Mouse (Mus musculus): ENCODE measurements around the gene Rap1b. TPM values are rescaled to one million over a fixed set of nuclear protein-coding genes. Genes with fewer than 3 reads are reported as not detected.
"Not testable (repeated sequence)": the region's sequence is repeated elsewhere in the genome, so short reads cannot be mapped to it uniquely, and the experiment has no call there.

The Rap1b gene
- 145 and 155 TPM in 2 replicates for polyA plus RNA-seq (2015; fragmentation: Nextera tagmentation; extraction: Ambion mirVana)

- Histone ChIP-seq H3K4me3 (replicated peaks; ENCODE audit: low read length) (peak within 1 kb of the TSS; percentile 93), H3K9ac (replicated peaks; ENCODE audit: low read depth, low read length) (peak within 1 kb of the TSS; percentile 91), H3K9me3 (ENCODE audit: control insufficient read depth, low read length) (no peaks in the 10 kb centered on the region), H3K27me3 (replicated peaks; ENCODE audit: control insufficient read depth, insufficient read depth, low read length) (no peaks in the 10 kb centered on the region), H3K27ac (ENCODE audit: low read length) (peak within 1 kb of the TSS; percentile 92), H3K36me3 (ENCODE audit: control insufficient read depth, insufficient read depth) (no peaks in the 10 kb centered on the region), H3K4me2 (ENCODE audit: low read length) (peak within 1 kb of the TSS; percentile 71), H3K4me1 (replicated peaks; ENCODE audit: control insufficient read depth, insufficient read depth, low read length) (peaks cover 16% of the 10 kb centered on the region)
- ATAC-seq: peak; percentile 97
- WGBS: under 1% methylated on average over 58 of the region's 112 CpGs
Measured at GRCm38 (mm10) chr10:117845597-117846259, at the start of gene Rap1b. Rap1b (minus strand) TSS chr10:117846035.

- H3K4me1 ChIP-seq (replicated peaks; ENCODE audit: control insufficient read depth, insufficient read depth, low read length): no peaks in the 10 kb centered on the region
- no peaks in the 10 kb centered on the region for H3K36me3 ChIP-seq (ENCODE audit: control insufficient read depth, insufficient read depth)
- H3K4me2 ChIP-seq (ENCODE audit: low read length): no peak overlapping the region
- 74% methylated on average over 4 of the region's 4 CpGs for WGBS
- H3K27me3 ChIP-seq (replicated peaks; ENCODE audit: control insufficient read depth, insufficient read depth, low read length): no peaks in the 10 kb centered on the region
- H3K27ac ChIP-seq (ENCODE audit: low read length): no peak overlapping the region
- no peak overlapping the region for H3K9ac ChIP-seq (replicated peaks; ENCODE audit: low read depth, low read length)
- no peak for ATAC-seq
- H3K9me3 ChIP-seq (ENCODE audit: control insufficient read depth, low read length): no peaks in the 10 kb centered on the region
- no peak overlapping the region for H3K4me3 ChIP-seq (replicated peaks; ENCODE audit: low read length)
Measured at GRCm38 (mm10) chr10:117895186-117895585, 49.4 kb upstream of the Rap1b start.

GRCm38 (mm10) chr10:117894114-117895035, 48.5 kb upstream of the Rap1b start:
- Histone ChIP-seq H3K9me3 (ENCODE audit: control insufficient read depth, low read length) (no peaks in the 10 kb centered on the region), H3K27ac (ENCODE audit: low read length) (no peak overlapping the region), H3K27me3 (replicated peaks; ENCODE audit: control insufficient read depth, insufficient read depth, low read length) (no peaks in the 10 kb centered on the region), H3K9ac (replicated peaks; ENCODE audit: low read depth, low read length) (no peak overlapping the region), H3K4me1 (replicated peaks; ENCODE audit: control insufficient read depth, insufficient read depth, low read length) (no peaks in the 10 kb centered on the region), H3K4me2 (ENCODE audit: low read length) (no peak overlapping the region), H3K36me3 (ENCODE audit: control insufficient read depth, insufficient read depth) (no peaks in the 10 kb centered on the region), H3K4me3 (replicated peaks; ENCODE audit: low read length) (no peak overlapping the region)
- ATAC-seq: no peak
- WGBS: 90% methylated on average over 17 of the region's 17 CpGs

GRCm38 (mm10) chr10:117893128-117893527, 47.3 kb upstream of the Rap1b start:
- not testable (repeated sequence) for H3K27me3 ChIP-seq (replicated peaks; ENCODE audit: control insufficient read depth, insufficient read depth, low read length); H3K4me1 ChIP-seq (replicated peaks; ENCODE audit: control insufficient read depth, insufficient read depth, low read length); H3K36me3 ChIP-seq (ENCODE audit: control insufficient read depth, insufficient read depth); ATAC-seq; H3K9ac ChIP-seq (replicated peaks; ENCODE audit: low read depth, low read length); H3K9me3 ChIP-seq (ENCODE audit: control insufficient read depth, low read length); H3K27ac ChIP-seq (ENCODE audit: low read length); H3K4me3 ChIP-seq (replicated peaks; ENCODE audit: low read length); H3K4me2 ChIP-seq (ENCODE audit: low read length)
- WGBS: 62% methylated on average over 11 of the region's 13 CpGs

GRCm38 (mm10) chr10:117891327-117891726, 45.5 kb upstream of the Rap1b start:
- ATAC-seq: no peak
- 89% methylated on average over 10 of the region's 10 CpGs for WGBS

DNA sequence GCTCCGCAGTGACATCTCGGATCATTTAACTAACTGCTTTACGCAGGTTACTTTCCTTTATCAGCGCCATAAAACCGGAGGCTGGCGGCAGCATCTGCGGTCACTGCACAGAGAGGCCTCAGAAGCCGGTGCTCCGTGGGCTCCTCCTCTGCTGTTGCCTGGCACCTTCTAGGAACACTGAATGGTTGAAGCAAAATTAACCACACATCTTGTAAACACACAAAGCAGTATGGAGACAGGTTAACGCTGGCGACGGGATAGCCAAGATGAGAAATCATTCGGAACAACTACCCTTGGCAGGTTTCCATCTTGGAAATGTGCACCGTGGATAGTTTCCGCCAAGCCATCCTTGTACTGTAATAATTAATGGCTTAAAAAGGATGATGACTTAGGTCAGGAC, 43.0 kb upstream of the Rap1b start:
- H3K9me3 ChIP-seq (ENCODE audit: control insufficient read depth, low read length): no peaks in the 10 kb centered on the region
- no peak overlapping the region for H3K4me3 ChIP-seq (replicated peaks; ENCODE audit: low read length)
- H3K4me1 ChIP-seq (replicated peaks; ENCODE audit: control insufficient read depth, insufficient read depth, low read length): no peaks in the 10 kb centered on the region
- 72% methylated on average over 15 of the region's 15 CpGs for WGBS
- no peak overlapping the region for H3K4me2 ChIP-seq (ENCODE audit: low read length)
- no peak overlapping the region for H3K9ac ChIP-seq (replicated peaks; ENCODE audit: low read depth, low read length)
- ATAC-seq: no peak
- no peaks in the 10 kb centered on the region for H3K36me3 ChIP-seq (ENCODE audit: control insufficient read depth, insufficient read depth)
- no peaks in the 10 kb centered on the region for H3K27me3 ChIP-seq (replicated peaks; ENCODE audit: control insufficient read depth, insufficient read depth, low read length)
- H3K27ac ChIP-seq (ENCODE audit: low read length): no peak overlapping the region

More at GRCm38 (mm10) chr10:117891327-117891726, 45.5 kb upstream of the Rap1b start:
- Histone ChIP-seq H3K27me3 (replicated peaks; ENCODE audit: control insufficient read depth, insufficient read depth, low read length) (no peaks in the 10 kb centered on the region), H3K36me3 (ENCODE audit: control insufficient read depth, insufficient read depth) (no peaks in the 10 kb centered on the region), H3K9me3 (ENCODE audit: control insufficient read depth, low read length) (no peaks in the 10 kb centered on the region), H3K9ac (replicated peaks; ENCODE audit: low read depth, low read length) (no peak overlapping the region), H3K4me1 (replicated peaks; ENCODE audit: control insufficient read depth, insufficient read depth, low read length) (no peaks in the 10 kb centered on the region), H3K4me3 (replicated peaks; ENCODE audit: low read length) (no peak overlapping the region), H3K27ac (ENCODE audit: low read length) (no peak overlapping the region), H3K4me2 (ENCODE audit: low read length) (no peak overlapping the region)

DNA sequence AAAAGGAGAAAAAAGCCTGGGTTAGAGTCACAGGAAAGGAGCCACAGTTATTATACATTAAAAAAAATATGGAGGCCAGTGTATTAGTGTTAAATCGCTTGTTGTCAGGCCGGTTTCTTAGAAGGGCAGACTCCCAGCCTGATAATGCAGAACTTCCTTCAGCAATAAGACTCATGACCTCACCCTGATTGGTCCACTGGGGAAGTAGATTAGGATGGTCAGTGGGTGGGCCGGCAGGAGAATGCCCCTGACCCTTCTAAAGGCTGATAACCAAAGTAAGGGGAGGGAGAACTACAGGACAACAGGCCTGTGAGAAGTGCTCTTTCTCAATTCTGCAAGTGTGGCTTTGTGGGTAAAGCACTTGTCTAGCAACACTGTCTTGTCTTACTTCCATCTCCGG, 39.5 kb upstream of the Rap1b start:
- no peaks in the 10 kb centered on the region for H3K9me3 ChIP-seq (ENCODE audit: control insufficient read depth, low read length)
- H3K9ac ChIP-seq (replicated peaks; ENCODE audit: low read depth, low read length): no peak overlapping the region
- WGBS: 62% methylated on average over 4 of the region's 4 CpGs
- no peaks in the 10 kb centered on the region for H3K36me3 ChIP-seq (ENCODE audit: control insufficient read depth, insufficient read depth)
- ATAC-seq: no peak
- H3K4me2 ChIP-seq (ENCODE audit: low read length): no peak overlapping the region
- H3K27ac ChIP-seq (ENCODE audit: low read length): no peak overlapping the region
- no peak overlapping the region for H3K4me3 ChIP-seq (replicated peaks; ENCODE audit: low read length)
- no peaks in the 10 kb centered on the region for H3K4me1 ChIP-seq (replicated peaks; ENCODE audit: control insufficient read depth, insufficient read depth, low read length)
- no peaks in the 10 kb centered on the region for H3K27me3 ChIP-seq (replicated peaks; ENCODE audit: control insufficient read depth, insufficient read depth, low read length)

DNA sequence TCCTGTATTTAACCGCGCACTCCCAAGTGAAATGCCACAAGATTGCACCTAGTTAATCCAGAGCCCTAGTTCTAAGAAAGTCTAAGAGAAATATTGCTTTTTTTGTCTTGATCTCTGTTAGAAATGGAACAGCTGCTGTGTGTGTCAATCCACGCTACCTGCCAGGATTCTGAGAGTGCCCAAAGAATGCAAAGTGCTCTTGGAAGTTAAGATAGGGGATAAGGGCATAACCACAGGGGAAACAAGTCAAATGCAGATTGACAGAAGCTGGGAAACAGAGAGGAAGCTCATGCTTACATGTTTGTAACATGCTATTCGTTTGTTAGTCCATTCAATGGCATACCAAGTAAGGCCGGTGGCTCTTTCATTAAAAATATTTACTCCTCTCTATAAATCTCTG, 38.9 kb upstream of the Rap1b start:
- Histone ChIP-seq H3K9ac (replicated peaks; ENCODE audit: low read depth, low read length) (no peak overlapping the region), H3K4me3 (replicated peaks; ENCODE audit: low read length) (no peak overlapping the region), H3K9me3 (ENCODE audit: control insufficient read depth, low read length) (no peaks in the 10 kb centered on the region), H3K27me3 (replicated peaks; ENCODE audit: control insufficient read depth, insufficient read depth, low read length) (no peaks in the 10 kb centered on the region), H3K27ac (ENCODE audit: low read length) (no peak overlapping the region), H3K36me3 (ENCODE audit: control insufficient read depth, insufficient read depth) (no peaks in the 10 kb centered on the region), H3K4me2 (ENCODE audit: low read length) (no peak overlapping the region), H3K4me1 (replicated peaks; ENCODE audit: control insufficient read depth, insufficient read depth, low read length) (no peaks in the 10 kb centered on the region)
- ATAC-seq: no peak
- 84% methylated on average over 5 of the region's 5 CpGs for WGBS

- Histone ChIP-seq H3K36me3 (ENCODE audit: control insufficient read depth, insufficient read depth) (no peaks in the 10 kb centered on the region), H3K27me3 (replicated peaks; ENCODE audit: control insufficient read depth, insufficient read depth, low read length) (no peaks in the 10 kb centered on the region), H3K4me2 (ENCODE audit: low read length) (no peak overlapping the region), H3K4me1 (replicated peaks; ENCODE audit: control insufficient read depth, insufficient read depth, low read length) (no peaks in the 10 kb centered on the region), H3K9me3 (ENCODE audit: control insufficient read depth, low read length) (no peaks in the 10 kb centered on the region), H3K27ac (ENCODE audit: low read length) (no peak overlapping the region), H3K9ac (replicated peaks; ENCODE audit: low read depth, low read length) (no peak overlapping the region), H3K4me3 (replicated peaks; ENCODE audit: low read length) (no peak overlapping the region)
- no peak for ATAC-seq
- WGBS: 88% methylated on average over 8 of the region's 8 CpGs
Measured at GRCm38 (mm10) chr10:117883438-117883837, 37.6 kb upstream of the Rap1b start.

All from forebrain, embryonic 16.5 days (tissue).